In genomic region chr19:5367053-5367359, GRCm38 (mm10) we compare ENCODE assay signal across 8 mouse cellular contexts. TPM values are rescaled to one million over a fixed set of nuclear protein-coding genes. Genes with fewer than 3 reads are reported as not detected.
DNase-seq lines count a peak whose midpoint lies in the region; ATAC-seq and TF ChIP-seq lines count a peak whose summit lies in the region.

Gene Banf1, minus strand, starts transcription at chr19:5367168.

- H3K4me3 ChIP-seq in bone marrow macrophage, adult 2 months (ENCODE audit: insufficient read depth, low read length) = peak within 1 kb of the TSS; percentile 73
- H3K4me3 ChIP-seq in midbrain, embryonic 13.5 days (replicated peaks) = peak within 1 kb of the TSS; percentile 99

- H3K9ac ChIP-seq in midbrain, embryonic 13.5 days (replicated peaks) = peak within 1 kb of the TSS; percentile 90

- WGBS in midbrain, embryonic 13.5 days = under 1% methylated on average over 33 of the region's 33 CpGs

- H3K4me1 ChIP-seq in bone marrow macrophage, adult 2 months (ENCODE audit: control insufficient read depth, insufficient read depth, low read length) = peaks cover 11% of the 10 kb centered on the region
- H3K4me1 ChIP-seq in midbrain, embryonic 13.5 days (replicated peaks) = peaks cover 24% of the 10 kb centered on the region

- peak within 1 kb of the TSS; percentile 91 for H3K27ac ChIP-seq in bone marrow macrophage, adult 2 months (ENCODE audit: insufficient read depth, low read depth, low read length)
- peak within 1 kb of the TSS; percentile 94 for H3K27ac ChIP-seq in midbrain, embryonic 13.5 days

- TF ChIP-seq CTCF in bone marrow macrophage, adult 2 months (IDR thresholded peaks at IDR 0.05; ENCODE audit: low read depth, low read length) = no peak

- peaks cover 58% of the 10 kb centered on the region for H3K36me3 ChIP-seq in midbrain, embryonic 13.5 days

- no peak for DNase-seq in left cerebral cortex, adult 18-20 months (ENCODE audit: low spot score in 2 of 2)
- no peak for DNase-seq in left cerebral cortex, adult 9 months (ENCODE audit: low spot score in 2 of 2)
- no peak for DNase-seq in gonadal fat pad, adult 2 months (ENCODE audit: low read depth)
- DNase-seq in layer of hippocampus, postnatal 10 days (ENCODE audit: low spot score in 2 of 2) = no peak
- DNase-seq in cerebellum, adult 11-12 months = no peak
- no peak for DNase-seq in spleen, postnatal 14 days (ENCODE audit: low spot score in 2 of 2)

- H3K27me3 ChIP-seq in midbrain, embryonic 13.5 days = no peaks in the 10 kb centered on the region

- TF ChIP-seq POLR2A in bone marrow macrophage, adult 2 months (IDR thresholded peaks at IDR 0.05; ENCODE audit: borderline replicate concordance, low read depth, low read length) = no peak

- ATAC-seq in midbrain, embryonic 13.5 days = no peak; the same call in 1 of the 2 replicates

- peak within 1 kb of the TSS; percentile 85 for H3K4me2 ChIP-seq in midbrain, embryonic 13.5 days (replicated peaks)

- H3K9me3 ChIP-seq in midbrain, embryonic 13.5 days = no peaks in the 10 kb centered on the region

RNA-seq across cellular contexts. Expression of gene Banf1, which starts in this region (rescaled TPM):
- 10 to 100 TPM; 83.5 to 84.2 TPM for total RNA-seq in left cerebral cortex, adult 18-20 months (2021)
- polyA plus RNA-seq in bone marrow macrophage, adult 2 months (2012; ENCODE audit: insufficient read depth, insufficient read length, missing spikeins) = 102 and 103 TPM in 2 replicates
- 87.8 and 125 TPM in 2 replicates for polyA plus RNA-seq in gonadal fat pad, adult 2 months (2012; rRNA removed)
- 100 to 1,000 TPM; 110 to 114 TPM for total RNA-seq in layer of hippocampus, postnatal 10 days (2021)
- polyA plus RNA-seq in midbrain, embryonic 13.5 days (2015; fragmentation: Nextera tagmentation; extraction: Ambion mirVana) = 366 and 375 TPM in 2 replicates
